Comparison of ENCODE assay signal across 9 mouse cellular contexts in the genomic region with DNA sequence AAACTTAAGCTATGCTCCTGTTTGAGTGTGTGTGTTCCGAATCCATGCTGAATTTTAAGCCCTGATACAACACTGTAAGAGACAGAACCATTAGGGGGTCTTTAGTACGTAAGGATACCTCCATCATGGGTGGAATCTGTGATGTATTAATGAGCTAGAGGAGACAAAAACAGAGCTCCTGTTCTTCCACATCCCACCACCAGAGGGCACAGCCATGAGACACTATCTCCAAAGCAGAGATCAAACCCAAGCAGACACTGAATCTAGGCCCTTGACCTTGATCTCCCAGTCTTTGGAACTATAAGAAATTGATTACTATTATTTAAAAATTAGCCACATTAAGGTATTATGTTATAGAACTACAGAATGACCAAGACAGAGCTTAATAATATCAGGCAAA.
DNase-seq lines count a peak whose midpoint lies in the region; ATAC-seq and TF ChIP-seq lines count a peak whose summit lies in the region.
"Had no signal": no experiment of that assay in that cellular context is flagged by ENCODE, and none has a peak within 500 bp of the region (broad histone marks: within the 10 kb centered on the region; RNA-seq: fewer than 3 reads in every experiment).

No protein-coding gene starts in this region.

- H3K4me3 ChIP-seq in midbrain, embryonic 14.5 days (replicated peaks; ENCODE audit: low read depth, low read length) = no peak overlapping the region
- H3K4me3 ChIP-seq in midbrain, embryonic 16.5 days (ENCODE audit: low read depth, low read length) = no peak overlapping the region
- H3K4me3 ChIP-seq in stomach, postnatal 0 days (ENCODE audit: low read depth, low read length) = no peak overlapping the region
- H3K4me3 ChIP-seq: myocyte had no signal

- no peak overlapping the region for H3K9ac ChIP-seq in midbrain, embryonic 14.5 days (replicated peaks; ENCODE audit: low read length)
- H3K9ac ChIP-seq in midbrain, embryonic 16.5 days (ENCODE audit: low read depth, low read length) = no peak overlapping the region
- H3K9ac ChIP-seq in stomach, postnatal 0 days (ENCODE audit: low read length) = no peak overlapping the region

- intact Hi-C loops in heart, postnatal 25 days (cut with DNase I) = no loop called here

- H3K4me1 ChIP-seq in midbrain, embryonic 14.5 days (ENCODE audit: control insufficient read depth, insufficient read depth, low read length) = no peaks in the 10 kb centered on the region
- H3K4me1 ChIP-seq in midbrain, embryonic 16.5 days (ENCODE audit: control insufficient read depth, insufficient read depth, low read length) = no peaks in the 10 kb centered on the region
- H3K4me1 ChIP-seq in stomach, postnatal 0 days (replicated peaks; ENCODE audit: control insufficient read depth, insufficient read depth) = no peaks in the 10 kb centered on the region

- 49% methylated on average over 2 of the region's 2 CpGs for WGBS in midbrain, embryonic 14.5 days
- 43% methylated on average over 2 of the region's 2 CpGs for WGBS in midbrain, embryonic 16.5 days
- whole genome bisulfite sequencing in stomach, postnatal 0 days = 51% methylated on average over 2 of the region's 2 CpGs

- TF ChIP-seq EP300 in stomach, postnatal 0 days (optimal IDR thresholded peaks at IDR 0.05) = no peak

- DNase-seq in heart, adult 11 months = peak; percentile 29
- DNase-seq in heart, postnatal 25 days (ENCODE audit: low spot score) = no peak
- peak; percentile 60 for DNase-seq in midbrain, embryonic 14.5 days
- DNase-seq in adrenal gland, postnatal 14 days = peak; percentile 24
- peak; percentile 5 for DNase-seq in induced T-regulatory cell, adult 2 months (ENCODE audit: low read depth)
- DNase-seq in stomach, postnatal 0 days (ENCODE audit: low spot score) = peak; percentile 16
- DNase-seq in T-cell, adult 2 months (ENCODE audit: low spot score) = no peak

- peak; percentile 69 for TF ChIP-seq CTCF in stomach, postnatal 0 days (IDR thresholded peaks at IDR 0.05; ENCODE audit: low read depth)

- no peaks in the 10 kb centered on the region for H3K36me3 ChIP-seq in midbrain, embryonic 14.5 days (ENCODE audit: control insufficient read depth, insufficient read depth, low read length)
- 0 out of 2 replicates have a peak, but pooled peaks cover 2% of the 10 kb centered on the region for H3K36me3 ChIP-seq in midbrain, embryonic 16.5 days (ENCODE audit: control insufficient read depth, insufficient read depth, low read length)
- no peaks in the 10 kb centered on the region for H3K36me3 ChIP-seq in stomach, postnatal 0 days (ENCODE audit: control insufficient read depth, insufficient read depth, low read length)

- no peaks in the 10 kb centered on the region for H3K27me3 ChIP-seq in midbrain, embryonic 14.5 days (ENCODE audit: control insufficient read depth, insufficient read depth, low read length)
- no peaks in the 10 kb centered on the region for H3K27me3 ChIP-seq in midbrain, embryonic 16.5 days (ENCODE audit: control insufficient read depth, insufficient read depth, low read depth, low read length)
- no peaks in the 10 kb centered on the region for H3K27me3 ChIP-seq in stomach, postnatal 0 days (ENCODE audit: control insufficient read depth, insufficient read depth, low read length)

- no peaks in the 10 kb centered on the region for H3K9me3 ChIP-seq in midbrain, embryonic 14.5 days (ENCODE audit: control insufficient read depth, low read length)
- H3K9me3 ChIP-seq in midbrain, embryonic 16.5 days (replicated peaks; ENCODE audit: control insufficient read depth, low read length, poor library complexity, severe bottlenecking) = no peaks in the 10 kb centered on the region
- H3K9me3 ChIP-seq in stomach, postnatal 0 days (ENCODE audit: control insufficient read depth, low read length) = no peaks in the 10 kb centered on the region

- no peak overlapping the region for H3K27ac ChIP-seq in midbrain, embryonic 14.5 days (replicated peaks; ENCODE audit: low read depth, low read length)
- H3K27ac ChIP-seq in midbrain, embryonic 16.5 days (ENCODE audit: low read length) = no peak overlapping the region
- no peak overlapping the region for H3K27ac ChIP-seq in stomach, postnatal 0 days (replicated peaks)

- no peak for ATAC-seq in midbrain, embryonic 14.5 days (ENCODE audit: low FRiP score, low TSS enrichment)
- ATAC-seq in midbrain, embryonic 16.5 days = no peak
- no peak for ATAC-seq in stomach, postnatal 0 days (ENCODE audit: low FRiP score, low TSS enrichment)

- no peak overlapping the region for H3K4me2 ChIP-seq in midbrain, embryonic 14.5 days (ENCODE audit: low read length)
- H3K4me2 ChIP-seq in midbrain, embryonic 16.5 days (ENCODE audit: low read length) = no peak overlapping the region
- no peak overlapping the region for H3K4me2 ChIP-seq in stomach, postnatal 0 days (replicated peaks; ENCODE audit: low read depth)

Comparison
In these comparisons a context has a peak if more than half of its experiments do, and no peak if none do; other contexts are left out.
1. DNase-seq: peak in heart, adult 11 months (single experiment), midbrain, embryonic 14.5 days (single experiment), adrenal gland, postnatal 14 days (single experiment), induced T-regulatory cell, adult 2 months (single experiment) and stomach, postnatal 0 days (single experiment); none in heart, postnatal 25 days (single experiment) and T-cell, adult 2 months (single experiment).